Mouse (Mus musculus) kidney, postnatal 10 days (tissue): ENCODE data around the gene M6pr.
"Not testable (repeated sequence)": the region's sequence is repeated elsewhere in the genome, so short reads cannot be mapped to it uniquely, and the experiment has no call there.

Experiments
- DNase-seq: peaks from one replicate; pipeline ENCODE4 v3.0.0; 2021; ENCODE audit warnings: mixed read lengths

Gene M6pr

DNA sequence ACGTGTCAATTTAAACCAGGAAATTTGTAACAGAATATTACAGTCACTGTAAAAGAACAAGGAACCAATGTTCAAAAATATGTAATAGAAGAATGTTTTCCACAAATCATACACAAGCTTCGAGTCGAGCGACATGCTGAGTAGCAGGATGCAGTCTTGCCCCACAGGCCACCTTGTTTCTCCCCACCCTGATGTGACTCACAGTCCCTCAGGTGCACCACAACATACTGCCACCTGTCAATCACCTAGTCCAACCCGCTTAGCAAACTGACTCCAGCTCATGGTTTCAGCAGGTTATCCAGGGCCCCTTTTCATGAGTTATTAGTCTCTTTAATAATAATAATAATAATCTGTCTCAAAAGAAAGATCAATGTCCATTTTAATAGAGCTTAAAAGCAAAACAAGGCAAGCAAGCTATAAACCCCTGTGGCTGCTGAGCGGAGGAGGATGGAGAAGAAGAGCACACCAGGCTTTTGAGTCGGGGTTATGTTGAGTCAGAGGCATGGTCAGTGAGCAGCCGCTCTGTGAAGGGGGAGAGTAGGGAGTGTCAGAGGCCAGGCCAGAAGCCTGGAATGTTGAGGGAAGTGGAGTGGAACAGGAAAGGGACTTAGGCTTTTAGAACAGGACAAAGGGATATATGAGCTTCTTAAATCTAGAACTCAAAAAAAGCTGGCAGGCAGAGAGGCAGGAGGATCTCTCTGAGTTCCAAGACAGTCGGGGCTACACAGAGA is 36.0 kb downstream of the M6pr start:
- peak; percentile 18 for DNase-seq

DNA sequence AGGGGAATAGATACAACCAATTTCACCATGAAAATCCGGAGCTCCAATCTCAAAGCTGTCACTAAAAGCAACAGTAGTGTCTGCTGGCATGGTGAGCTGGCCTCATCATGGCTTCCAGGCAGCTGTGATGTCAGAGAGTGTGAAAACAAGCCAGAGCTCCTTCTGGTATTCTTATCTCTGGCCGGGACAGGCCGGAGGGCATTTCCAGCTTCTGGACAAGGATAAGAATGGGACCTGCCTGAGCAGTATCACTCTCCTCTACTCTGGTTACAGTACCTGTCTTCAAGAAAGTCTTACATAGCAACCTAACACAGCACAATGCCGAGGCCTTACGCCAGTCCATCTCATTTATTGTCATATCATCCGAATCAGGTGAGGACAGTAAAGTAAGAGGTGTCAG is 37.2 kb downstream of the M6pr start:
- DNase-seq, result no peak

GRCm38 (mm10) chr6:122346399-122346798 is 37.9 kb downstream of the M6pr start:
- no peak for DNase-seq

- not testable (repeated sequence) for DNase-seq
Observed at GRCm38 (mm10) chr6:122347326-122347725, 38.8 kb downstream of the M6pr start.

DNA sequence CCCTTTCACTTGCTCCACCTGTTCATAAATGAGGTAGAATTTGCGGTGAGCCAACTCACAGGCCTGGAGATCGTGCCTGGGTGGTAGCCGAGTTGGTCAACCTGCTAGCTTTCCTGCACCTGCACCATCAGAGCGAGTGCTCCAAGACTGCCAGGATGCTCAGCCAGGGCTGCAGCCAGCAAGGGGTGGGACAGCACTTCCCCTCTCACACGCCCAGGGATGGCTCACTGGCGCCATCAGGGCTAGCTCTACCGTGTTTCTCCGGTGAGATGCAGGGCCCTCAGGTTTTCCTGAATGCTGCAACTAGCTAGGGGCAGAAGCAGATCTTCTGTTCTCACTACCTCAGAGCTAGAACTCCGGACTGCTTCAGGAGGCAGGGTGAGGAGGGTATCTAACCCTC is 47.4 kb downstream of the M6pr start:
- DNase-seq, result no peak

- DNase-seq, result no peak
Observed at GRCm38 (mm10) chr6:122357089-122357488, 48.6 kb downstream of the M6pr start.

GRCm38 (mm10) chr6:122365706-122366105 is 57.2 kb downstream of the M6pr start:
- DNase-seq, result no peak

DNA sequence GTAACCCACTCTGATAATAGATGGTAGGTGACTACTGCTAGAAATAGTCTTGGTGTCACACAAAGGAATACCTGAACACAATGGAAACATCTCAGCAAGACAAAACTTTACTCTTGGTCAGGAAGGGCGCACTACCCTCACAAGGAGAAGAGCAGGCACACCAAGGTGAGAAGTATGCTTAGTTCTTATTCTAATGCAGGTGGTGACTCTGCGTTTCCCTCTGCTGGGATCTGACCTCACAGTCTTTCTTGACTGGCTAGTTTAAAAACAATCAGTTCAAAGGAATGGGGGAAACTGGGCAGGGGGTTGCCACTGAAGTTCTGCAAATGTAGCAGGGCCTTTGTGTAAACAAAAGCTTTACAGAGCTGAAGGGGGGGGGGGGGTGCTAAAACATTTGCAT is 57.8 kb downstream of the M6pr start:
- no peak for DNase-seq

GRCm38 (mm10) chr6:122366976-122367375 is 58.5 kb downstream of the M6pr start:
- DNase-seq, result no peak
